Mouse (Mus musculus) embryonic fibroblast, embryonic 13.5 days (primary cell): ENCODE data around the gene Rpl10-ps3.

Experiments used
- CTCF ChIP-seq: IDR thresholded peaks from 2 replicates; pipeline ENCODE4 v1.5.1; 2011; ENCODE audit warnings: mild to moderate bottlenecking, control low read depth, low read length, moderate library complexity, borderline replicate concordance; ENCODE audit not compliant: insufficient read depth
- POLR2A ChIP-seq: IDR thresholded peaks from 2 replicates; pipeline ENCODE4 v1.6.1; 2011; ENCODE audit warnings: low read depth, mild to moderate bottlenecking, control low read depth, low read length, moderate library complexity

- TF ChIP-seq POLR2A (no peak), CTCF (no peak)
Measured at GRCm38 (mm10) chr9:50305046-50305445, 39.7 kb downstream of the Rpl10-ps3 start.
